Mouse (Mus musculus) stomach, embryonic 15.5 days (tissue): ENCODE results near the gene Rcor3. TPM values are rescaled to one million over a fixed set of nuclear protein-coding genes. Genes with fewer than 3 reads are reported as not detected.

Experiments
- ATAC-seq: fragments of 200-750 bp; cut with Nextera tagmentation; 2 replicates; pipeline ENCODE4 v1.8.0; 2017; ENCODE audit warnings: low read depth, moderate number of reproducible peaks, moderate TSS enrichment; ENCODE audit not compliant: insufficient read depth, low FRiP score
- H3K27ac ChIP-seq: fragments of 300-500 bp; sonication (generic); 2 replicates; pipeline ENCODE4 v1.5.1; 2015; ENCODE audit warnings: mild to moderate bottlenecking, inconsistent platforms
- H3K27me3 ChIP-seq: fragments of 300-500 bp; sonication (generic); replicated peaks from 2 replicates; pipeline ENCODE4 v1.6.1; 2015; ENCODE audit warnings: inconsistent platforms
- H3K36me3 ChIP-seq: fragments of 300-500 bp; sonication (generic); 2 replicates; pipeline ENCODE4 v1.6.1; 2015; ENCODE audit warnings: inconsistent platforms
- H3K4me1 ChIP-seq: fragments of 300-500 bp; sonication (generic); 2 replicates; pipeline ENCODE4 v1.6.1; 2015; ENCODE audit warnings: inconsistent platforms
- H3K4me2 ChIP-seq: fragments of 300-500 bp; sonication (generic); 2 replicates; pipeline ENCODE4 v1.6.1; 2015; ENCODE audit warnings: mild to moderate bottlenecking, inconsistent platforms
- H3K4me3 ChIP-seq: fragments of 300-500 bp; sonication (generic); replicated peaks from 2 replicates; pipeline ENCODE4 v1.5.1; 2015; ENCODE audit warnings: inconsistent platforms
- H3K9ac ChIP-seq: fragments of 300-500 bp; sonication (generic); 2 replicates; pipeline ENCODE4 v1.6.1; 2015; ENCODE audit warnings: inconsistent platforms
- H3K9me3 ChIP-seq: fragments of 300-500 bp; sonication (generic); 2 replicates; pipeline ENCODE4 v1.6.1; 2016; ENCODE audit warnings: inconsistent platforms
- WGBS: fragments of 180-500 bp; shearing (Covaris S2); methylation state at CpG from one replicate; pipeline ENCODE4 v1.1.7; 2015; 5-methylcytosine and 5-hydroxymethylcytosine counted together
- polyA plus RNA-seq: library from polyadenylated mRNA; unstranded; fragments of >200 nt; fragmentation: Nextera tagmentation; extraction: Ambion mirVana; gene quantifications from 2 replicates; pipeline ENCODE4 v1.2.1, GENCODE M21; 2015

Rcor3 gene
- polyA plus RNA-seq = 24.8 and 26.3 TPM in 2 replicates

DNA sequence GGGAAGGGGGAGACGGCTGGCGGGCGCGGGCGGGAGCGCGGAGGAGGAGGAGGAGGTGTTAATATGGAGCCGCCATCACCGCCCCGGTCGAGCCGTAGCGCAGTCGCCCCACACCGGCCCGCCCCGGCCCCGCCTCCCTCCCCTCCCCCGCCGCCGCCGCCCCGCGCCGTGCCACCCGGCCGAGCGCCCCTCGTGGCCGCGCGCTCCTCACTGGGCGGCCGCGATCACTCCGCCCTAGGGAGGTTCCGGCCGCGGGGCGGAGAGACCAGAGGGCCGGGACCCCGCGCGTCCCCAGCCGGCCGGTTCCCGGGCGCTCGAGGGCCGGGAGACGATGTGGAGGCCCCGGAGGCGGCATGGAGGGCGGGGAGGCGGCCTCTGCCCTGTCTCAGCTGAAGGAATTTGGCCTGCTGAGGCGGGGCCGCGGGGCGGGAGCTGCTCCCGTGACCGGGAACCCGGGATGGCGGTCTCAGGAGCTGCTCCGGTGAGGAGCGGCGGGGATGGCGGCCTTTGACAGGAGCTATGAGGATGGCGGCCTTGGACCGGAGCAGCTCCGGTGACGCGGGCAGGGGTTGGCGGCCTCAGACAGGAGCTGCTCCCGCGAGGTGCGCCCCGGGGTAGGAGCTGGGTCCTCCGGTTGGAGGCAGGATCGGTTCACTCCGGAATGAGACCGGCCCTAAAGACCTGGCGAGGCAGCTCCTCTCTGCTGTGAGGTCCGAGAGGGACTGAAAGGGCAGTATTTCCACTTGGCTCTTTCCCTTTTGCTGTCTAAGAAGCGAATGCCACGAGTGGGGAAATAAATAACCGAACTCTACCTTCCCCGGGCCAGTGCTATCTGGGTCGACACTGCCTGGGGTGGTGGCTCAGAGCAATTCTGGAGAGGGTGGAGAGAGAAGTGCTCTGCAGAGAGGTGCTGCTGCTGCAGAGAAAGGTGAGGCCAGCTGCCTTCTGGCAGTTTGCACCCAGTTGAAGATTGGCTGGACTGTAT lies at the start of gene Rcor3:
TSS of gene Rcor3 (minus strand) at position 137 of the 985 bp plus-strand sequence.
- peak within 1 kb of the TSS; percentile 92 for H3K4me2 ChIP-seq
- peak within 1 kb of the TSS; percentile 85 for H3K9ac ChIP-seq
- peak within 1 kb of the TSS; percentile 98 for H3K27ac ChIP-seq
- H3K4me1 ChIP-seq = peaks cover 6% of the 10 kb centered on the region; the same call in 1 of the 2 replicates
- under 1% methylated on average over 64 of the region's 88 CpGs for WGBS
- H3K27me3 ChIP-seq = no peaks in the 10 kb centered on the region
- no peaks in the 10 kb centered on the region for H3K36me3 ChIP-seq
- no peaks in the 10 kb centered on the region for H3K9me3 ChIP-seq
- H3K4me3 ChIP-seq = peak within 1 kb of the TSS; percentile 88
- ATAC-seq = peak; percentile 87

DNA sequence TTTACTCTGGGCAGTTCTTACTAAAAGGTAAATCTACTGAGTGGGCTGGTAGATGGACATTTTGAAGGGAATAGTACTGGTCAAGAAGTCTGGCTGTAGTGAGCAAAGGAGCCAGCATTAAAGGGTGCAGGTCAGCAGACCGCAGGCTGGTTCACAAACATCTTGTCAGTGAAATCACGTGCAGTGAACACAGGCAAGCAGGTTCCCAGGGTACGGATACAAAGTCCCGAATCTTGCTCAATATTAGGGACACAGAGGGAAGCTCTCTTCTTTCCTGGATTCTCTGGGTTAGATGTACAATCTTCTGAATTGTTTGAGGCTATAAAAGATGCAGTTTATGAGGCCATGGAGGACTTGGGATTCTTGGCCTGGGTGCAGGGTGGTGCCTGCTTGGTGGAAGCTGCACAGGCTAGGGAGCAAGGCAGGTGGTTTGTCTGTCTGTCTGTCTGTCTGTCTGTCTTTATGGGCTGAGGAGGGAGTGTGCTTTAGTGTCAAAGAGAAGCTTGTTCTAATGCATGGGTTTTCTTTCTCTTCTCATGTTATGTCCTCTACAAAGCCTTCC lies 43.9 kb upstream of the Rcor3 start:
- WGBS = 78% methylated on average over 4 of the region's 4 CpGs
- ATAC-seq = no peak

DNA sequence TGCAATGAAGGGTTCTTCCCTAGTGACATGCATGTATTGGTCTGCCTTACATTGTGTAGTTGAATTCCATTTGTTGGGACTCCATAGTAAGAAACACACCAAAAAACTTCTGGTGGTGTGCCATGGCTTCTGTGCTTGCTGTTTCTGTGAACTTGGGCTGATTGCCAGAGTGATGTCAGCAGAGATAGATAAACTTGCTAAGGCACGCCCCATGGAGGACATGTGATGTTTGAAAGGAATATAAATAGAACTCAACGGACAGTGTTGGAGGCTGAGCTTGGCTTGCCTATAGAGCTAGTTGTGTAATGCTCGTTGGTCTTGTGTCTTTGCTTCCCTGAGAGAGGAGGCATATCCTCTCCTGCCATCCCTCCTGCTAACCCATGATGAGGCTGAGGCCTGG lies 42.0 kb upstream of the Rcor3 start:
- Histone ChIP-seq H3K9me3 (no peaks in the 10 kb centered on the region), H3K36me3 (no peaks in the 10 kb centered on the region), H3K27ac (no peak overlapping the region), H3K4me3 (no peak overlapping the region), H3K4me2 (no peak overlapping the region), H3K27me3 (no peaks in the 10 kb centered on the region), H3K9ac (no peak overlapping the region), H3K4me1 (no peaks in the 10 kb centered on the region)
- 46% methylated on average over 3 of the region's 3 CpGs for WGBS
- no peak for ATAC-seq

More for the DNA sequence above, 43.9 kb upstream of the Rcor3 start:
- no peaks in the 10 kb centered on the region for H3K36me3 ChIP-seq
- no peaks in the 10 kb centered on the region for H3K4me1 ChIP-seq
- no peak overlapping the region for H3K27ac ChIP-seq
- no peak overlapping the region for H3K4me2 ChIP-seq
- no peaks in the 10 kb centered on the region for H3K9me3 ChIP-seq
- H3K9ac ChIP-seq = no peak overlapping the region
- no peak overlapping the region for H3K4me3 ChIP-seq
- no peaks in the 10 kb centered on the region for H3K27me3 ChIP-seq

DNA sequence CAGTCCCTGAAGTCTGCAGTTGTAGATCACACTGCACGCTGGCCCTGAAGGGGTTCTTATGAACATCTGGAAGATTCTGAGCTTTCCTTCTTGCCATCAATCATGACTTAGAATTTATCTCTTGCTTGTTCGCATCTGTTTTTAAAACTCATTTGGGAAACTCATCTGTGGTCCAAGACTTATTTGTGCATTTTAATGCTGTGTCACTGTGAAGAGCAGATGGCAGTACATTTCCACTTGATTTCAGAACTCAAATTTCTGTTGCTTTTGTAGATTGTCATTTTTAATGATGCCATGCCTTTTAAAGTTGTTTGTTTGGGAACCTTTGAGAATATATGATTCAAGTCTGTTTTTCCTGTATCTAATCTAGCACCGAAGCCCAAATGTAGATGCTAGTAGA lies 33.6 kb upstream of the Rcor3 start:
- no peak overlapping the region for H3K27ac ChIP-seq
- no peaks in the 10 kb centered on the region for H3K27me3 ChIP-seq
- no peak for ATAC-seq
- no peak overlapping the region for H3K4me3 ChIP-seq
- no peak overlapping the region for H3K4me2 ChIP-seq
- no peaks in the 10 kb centered on the region for H3K36me3 ChIP-seq
- H3K4me1 ChIP-seq = no peaks in the 10 kb centered on the region
- 79% methylated on average over 3 of the region's 3 CpGs for WGBS
- no peaks in the 10 kb centered on the region for H3K9me3 ChIP-seq
- H3K9ac ChIP-seq = no peak overlapping the region

DNA sequence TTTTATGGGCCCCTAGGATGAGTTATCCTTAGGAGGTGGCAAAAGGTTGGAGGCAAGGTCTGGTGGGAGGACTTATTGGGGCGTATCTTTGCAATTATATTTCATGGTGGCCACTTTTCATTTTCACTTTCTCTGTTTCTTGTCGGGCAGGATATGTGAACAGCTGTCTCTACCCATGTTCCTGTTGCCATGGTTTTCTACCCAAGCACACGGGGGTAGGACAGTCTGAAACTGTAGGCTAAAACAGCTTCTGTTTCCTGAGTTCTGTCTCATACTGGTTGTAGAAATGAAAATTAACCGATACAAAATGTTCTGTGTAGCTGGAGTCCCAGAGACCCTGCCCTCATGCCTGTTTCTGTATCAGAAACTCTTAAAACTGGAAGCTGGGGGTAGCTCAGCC lies 13.3 kb upstream of the Rcor3 start:
- no peak overlapping the region for H3K4me2 ChIP-seq

DNA sequence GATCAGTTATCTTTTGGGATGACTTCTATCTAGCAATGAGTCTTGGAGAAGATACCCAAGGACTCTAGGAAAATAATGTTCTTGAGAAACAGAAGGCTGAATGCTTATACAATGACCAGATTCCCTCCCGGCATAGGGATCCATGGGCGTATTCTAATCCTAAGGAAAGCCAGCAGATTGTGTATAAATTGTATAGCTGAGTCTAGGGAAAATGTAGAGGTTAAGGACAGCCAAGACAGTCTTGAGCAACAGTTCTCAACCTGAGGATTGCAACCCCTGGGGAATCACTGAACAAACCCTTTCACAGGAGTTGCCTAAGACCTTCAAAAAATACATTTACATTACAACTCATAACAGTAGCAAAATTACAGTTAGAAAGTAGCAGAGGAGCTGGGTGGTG lies 2.5 kb upstream of the Rcor3 start:
- H3K9me3 ChIP-seq = no peaks in the 10 kb centered on the region
- no peak overlapping the region for H3K9ac ChIP-seq
- no peak overlapping the region for H3K4me3 ChIP-seq
- no peaks in the 10 kb centered on the region for H3K36me3 ChIP-seq
- no peaks in the 10 kb centered on the region for H3K27me3 ChIP-seq
- ATAC-seq = no peak
- no peak overlapping the region for H3K4me2 ChIP-seq
- 98% methylated on average over 2 of the region's 2 CpGs for WGBS
- H3K27ac ChIP-seq = no peak overlapping the region
- H3K4me1 ChIP-seq = peaks cover 6% of the 10 kb centered on the region; the same call in 1 of the 2 replicates

More for the DNA sequence above, 13.3 kb upstream of the Rcor3 start:
- Histone ChIP-seq H3K4me3 (no peak overlapping the region), H3K36me3 (no peaks in the 10 kb centered on the region), H3K4me1 (no peaks in the 10 kb centered on the region), H3K9ac (no peak overlapping the region), H3K27ac (no peak overlapping the region), H3K9me3 (no peaks in the 10 kb centered on the region), H3K27me3 (no peaks in the 10 kb centered on the region)
- no peak for ATAC-seq
- WGBS = 78% methylated on average over 4 of the region's 4 CpGs

DNA sequence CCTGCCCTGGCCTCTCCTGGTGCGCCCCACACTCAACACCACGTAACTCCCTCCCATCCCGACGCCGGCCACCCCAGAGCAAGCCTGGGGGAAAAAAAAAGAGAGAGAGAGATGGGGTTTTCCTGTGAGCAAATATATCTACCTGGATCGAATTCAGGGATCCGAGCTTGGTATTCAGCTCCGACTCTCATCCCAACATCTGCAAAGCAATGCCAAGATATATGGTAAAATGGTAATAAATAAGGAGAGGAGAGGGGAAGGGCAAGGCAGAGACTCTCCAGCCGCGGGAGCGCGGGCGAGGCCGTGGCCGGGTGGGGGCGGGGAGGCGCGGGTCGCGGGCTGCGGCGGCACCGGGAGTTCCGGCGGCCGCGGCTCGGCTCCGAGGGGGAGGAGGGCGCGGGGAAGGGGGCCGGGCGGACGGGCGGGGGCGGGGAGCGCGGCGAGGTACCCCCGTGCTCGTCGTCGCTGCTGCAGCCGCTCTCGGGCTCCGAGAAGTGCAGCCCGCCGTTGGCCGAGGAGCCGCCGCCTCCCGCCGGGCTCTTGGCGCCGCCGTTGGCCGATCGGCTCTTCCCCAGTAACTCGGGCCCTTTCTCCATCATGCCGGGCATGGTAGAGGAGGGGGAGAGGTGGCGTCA lies 454 bp downstream of the Rcor3 start:
- peak overlapping the region; percentile 92 for H3K4me2 ChIP-seq
- H3K27ac ChIP-seq = peak overlapping the region; percentile 98
- H3K9ac ChIP-seq = peak overlapping the region; percentile 82
- no peaks in the 10 kb centered on the region for H3K36me3 ChIP-seq
- peaks cover 6% of the 10 kb centered on the region; the same call in 1 of the 2 replicates for H3K4me1 ChIP-seq
- H3K4me3 ChIP-seq = peak overlapping the region; percentile 88
- H3K9me3 ChIP-seq = no peaks in the 10 kb centered on the region
- peak; percentile 34; the same call in 1 of the 2 replicates for ATAC-seq
- H3K27me3 ChIP-seq = no peaks in the 10 kb centered on the region
- WGBS = under 1% methylated on average over 37 of the region's 61 CpGs

DNA sequence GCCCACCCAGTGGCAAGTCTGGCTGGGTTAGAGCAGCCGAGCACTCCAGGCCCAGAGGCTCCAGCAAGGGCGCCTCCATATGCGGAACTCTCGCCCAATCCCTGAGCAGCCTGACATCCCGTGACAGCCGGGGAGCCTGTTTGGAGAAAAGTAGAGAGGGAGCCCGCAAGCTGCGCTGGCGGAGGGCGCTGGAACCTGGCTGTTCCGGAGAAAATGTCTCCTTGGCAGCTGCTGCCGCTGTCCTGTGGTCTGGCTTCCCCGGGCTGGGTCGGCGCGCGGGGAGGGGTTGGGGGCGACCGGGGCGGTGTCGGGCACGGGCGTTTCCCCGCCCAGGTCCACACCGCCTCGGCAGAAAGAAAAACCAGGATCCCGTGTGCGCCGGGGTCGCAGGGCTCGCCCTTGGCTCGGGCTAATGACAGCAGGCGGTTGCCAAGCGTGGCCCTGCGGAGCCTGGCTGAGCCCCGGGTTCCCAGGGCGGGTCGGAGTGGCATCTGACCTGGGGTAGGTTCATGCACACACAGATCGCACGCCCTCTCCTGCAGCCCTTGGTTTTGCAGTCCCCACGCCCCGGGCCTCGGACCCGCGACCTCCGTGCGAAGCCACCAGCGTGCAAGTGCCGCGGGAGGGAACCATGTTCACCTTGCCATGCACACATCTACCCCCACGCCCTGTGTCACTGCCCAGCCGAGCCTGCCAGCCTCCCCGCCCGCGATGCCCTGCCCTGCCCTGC lies 1.1 kb downstream of the Rcor3 start:
- Histone ChIP-seq H3K4me2 (peak overlapping the region; percentile 92), H3K27ac (peak overlapping the region; percentile 98), H3K4me1 (peaks cover 6% of the 10 kb centered on the region; the same call in 1 of the 2 replicates), H3K4me3 (peak overlapping the region; percentile 88), H3K9ac (peak overlapping the region; percentile 82), H3K36me3 (no peaks in the 10 kb centered on the region), H3K9me3 (no peaks in the 10 kb centered on the region), H3K27me3 (no peaks in the 10 kb centered on the region)
- peak; percentile 79 for ATAC-seq
- WGBS = under 1% methylated on average over 53 of the region's 55 CpGs

DNA sequence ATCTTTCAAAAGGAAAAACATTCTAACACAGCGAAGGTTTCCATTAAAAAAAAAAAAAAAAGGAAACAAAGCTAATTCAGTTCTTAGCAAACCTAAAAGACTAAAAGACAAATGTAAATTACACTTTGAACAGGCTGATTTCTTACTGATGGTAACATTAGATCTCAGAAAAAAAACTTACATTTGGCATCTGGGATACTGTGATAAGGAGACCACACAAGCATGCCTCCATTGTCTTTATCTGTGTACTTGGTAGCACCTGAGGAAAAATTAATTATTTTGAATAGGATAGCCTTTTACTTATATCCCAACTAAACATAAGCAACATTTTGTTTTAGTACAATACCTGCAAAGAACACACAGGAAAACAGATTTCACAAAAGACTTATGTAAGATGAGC lies 7.7 kb downstream of the Rcor3 start:
- no peak for ATAC-seq
- WGBS = 88% methylated on average over 1 of the region's 1 CpGs

DNA sequence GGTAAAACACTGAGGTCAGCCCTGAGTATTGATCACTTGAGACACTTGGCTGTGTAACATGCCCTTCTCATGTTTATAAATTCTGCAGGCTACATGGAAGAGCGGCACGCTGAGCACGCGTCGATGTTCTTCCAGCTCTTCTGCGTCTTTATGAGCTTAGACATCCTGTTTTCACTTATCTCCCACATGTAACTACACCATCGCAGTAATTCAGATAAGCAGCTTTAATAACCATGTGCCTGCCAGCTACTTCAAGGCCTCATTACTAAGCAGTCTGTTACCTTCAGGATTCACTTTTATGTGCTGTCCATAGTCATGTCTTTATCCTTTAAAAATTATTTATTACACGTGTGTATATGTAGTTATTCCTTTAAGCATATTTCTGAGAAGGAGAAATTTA lies 9.5 kb downstream of the Rcor3 start:
- Histone ChIP-seq H3K36me3 (peaks cover 12% of the 10 kb centered on the region; the same call in 1 of the 2 replicates), H3K9ac (no peak overlapping the region), H3K27ac (no peak overlapping the region), H3K27me3 (no peaks in the 10 kb centered on the region), H3K4me3 (no peak overlapping the region), H3K4me1 (no peaks in the 10 kb centered on the region), H3K9me3 (no peaks in the 10 kb centered on the region), H3K4me2 (no peak overlapping the region)
- 91% methylated on average over 8 of the region's 8 CpGs for WGBS
- no peak for ATAC-seq

More for the DNA sequence above, 7.7 kb downstream of the Rcor3 start:
- no peak overlapping the region for H3K9ac ChIP-seq
- H3K4me2 ChIP-seq = no peak overlapping the region
- H3K4me1 ChIP-seq = no peaks in the 10 kb centered on the region
- H3K9me3 ChIP-seq = no peaks in the 10 kb centered on the region
- H3K36me3 ChIP-seq = peaks cover 4% of the 10 kb centered on the region; the same call in 1 of the 2 replicates
- no peak overlapping the region for H3K4me3 ChIP-seq
- no peaks in the 10 kb centered on the region for H3K27me3 ChIP-seq
- H3K27ac ChIP-seq = no peak overlapping the region

DNA sequence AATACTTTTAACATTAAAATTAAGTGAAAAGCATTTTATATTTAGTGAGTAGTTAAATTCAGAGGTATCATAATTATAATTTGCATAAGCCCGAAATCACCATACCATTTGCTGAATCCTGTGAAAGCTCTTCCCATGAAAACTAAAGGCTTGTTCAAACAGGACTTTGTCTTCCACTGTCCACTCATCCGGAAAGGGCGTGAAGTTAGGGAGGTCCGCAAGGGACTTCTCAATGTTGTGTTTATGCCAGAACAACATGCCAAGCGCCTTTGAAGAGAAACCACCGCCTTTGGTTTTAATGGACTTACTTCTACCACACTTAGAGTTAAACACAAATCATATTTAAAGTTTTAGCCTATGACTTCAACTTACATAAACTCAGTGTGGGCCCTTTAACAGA lies 12.1 kb downstream of the Rcor3 start:
- Histone ChIP-seq H3K9me3 (no peaks in the 10 kb centered on the region), H3K27ac (no peak overlapping the region), H3K4me3 (no peak overlapping the region), H3K9ac (no peak overlapping the region), H3K4me2 (no peak overlapping the region), H3K4me1 (no peaks in the 10 kb centered on the region), H3K27me3 (no peaks in the 10 kb centered on the region), H3K36me3 (peaks cover 26% of the 10 kb centered on the region)
- 90% methylated on average over 6 of the region's 6 CpGs for WGBS
- no peak for ATAC-seq
